Mouse (Mus musculus) ES-CJ7 (cell line): ENCODE measurements at regions not wholly inside any gene's neighbourhood (a gene's known extent, or its start where the extent isn't known, plus 50 kb on each side); places are given as distances from the start of the nearest gene placed in this dataset.

ENCODE experiments used
- DNase-seq: peaks from one replicate; pipeline ENCODE4 v3.0.0; 2011; ENCODE audit warnings: low read depth, low spot score

GRCm38 (mm10) chrX:127220646-127221045, 173.4 kb upstream of the 4921511C20Rik start:
- peak; percentile 21 for DNase-seq

- no peak for DNase-seq
Measured at GRCm38 (mm10) chrX:127224077-127224476, 170.0 kb upstream of the 4921511C20Rik start.
